In genomic region chr14:80536044-80536745, GRCm38 (mm10) we compare ENCODE assay signal across 16 mouse cellular contexts.
DNase-seq lines count a peak whose midpoint lies in the region; ATAC-seq lines count a peak whose summit lies in the region.
"Had no signal": no experiment of that assay in that cellular context is flagged by ENCODE, and none has a peak within 500 bp of the region (broad histone marks: within the 10 kb centered on the region; RNA-seq: fewer than 3 reads in every experiment).

No protein-coding gene starts in this region.

- H3K27me3 ChIP-seq in kidney, embryonic 14.5 days (ENCODE audit: control insufficient read depth, insufficient read depth, low read length): no peaks in the 10 kb centered on the region
- peaks cover 15% of the 10 kb centered on the region for H3K27me3 ChIP-seq in midbrain, embryonic 12.5 days
- H3K27me3 ChIP-seq in midbrain, embryonic 13.5 days: peaks cover 6% of the 10 kb centered on the region; the same call in 1 of the 2 replicates
- H3K27me3 ChIP-seq: embryonic facial prominence, embryonic 15.5 days; neural tube, embryonic 13.5 days had no signal

- no peak for ATAC-seq in kidney, embryonic 14.5 days (ENCODE audit: low FRiP score, low TSS enrichment)
- ATAC-seq in midbrain, embryonic 12.5 days (ENCODE audit: low FRiP score, low read depth): no peak; the same call in 1 of the 2 replicates
- ATAC-seq in midbrain, embryonic 13.5 days: no peak
- no peak for ATAC-seq in megakaryocyte-erythroid progenitor cell, adult 5-6 weeks (replicated peaks; ENCODE audit: low FRiP score, low TSS enrichment, poor library complexity, severe bottlenecking)
- ATAC-seq in megakaryocyte, adult 5-6 weeks (ENCODE audit: poor library complexity, severe bottlenecking): no peak
- ATAC-seq: inflammation-experienced regulatory T-cells, adult 6 months had no signal

- H3K4me1 ChIP-seq in kidney, embryonic 14.5 days (ENCODE audit: control insufficient read depth, insufficient read depth, low read length): no peaks in the 10 kb centered on the region
- H3K4me1 ChIP-seq in midbrain, embryonic 12.5 days: peaks cover 8% of the 10 kb centered on the region
- H3K4me1 ChIP-seq in midbrain, embryonic 13.5 days (replicated peaks): peaks cover 10% of the 10 kb centered on the region; the same call in 1 of the 2 replicates
- H3K4me1 ChIP-seq: embryonic facial prominence, embryonic 15.5 days; neural tube, embryonic 13.5 days had no signal

- no peak overlapping the region for H3K9ac ChIP-seq in kidney, embryonic 14.5 days (ENCODE audit: low read depth, low read length)
- H3K9ac ChIP-seq in midbrain, embryonic 12.5 days (replicated peaks): no peak overlapping the region
- H3K9ac ChIP-seq in midbrain, embryonic 13.5 days (replicated peaks): no peak overlapping the region
- H3K9ac ChIP-seq: embryonic facial prominence, embryonic 15.5 days; neural tube, embryonic 13.5 days had no signal

- WGBS in kidney, embryonic 14.5 days: 60% methylated on average over 7 of the region's 7 CpGs
- 23% methylated on average over 7 of the region's 7 CpGs for WGBS in midbrain, embryonic 12.5 days
- WGBS in midbrain, embryonic 13.5 days: 26% methylated on average over 7 of the region's 7 CpGs

- no peaks in the 10 kb centered on the region for H3K36me3 ChIP-seq in kidney, embryonic 14.5 days (ENCODE audit: control insufficient read depth, insufficient read depth, low read length)
- no peaks in the 10 kb centered on the region for H3K36me3 ChIP-seq in midbrain, embryonic 12.5 days
- no peaks in the 10 kb centered on the region for H3K36me3 ChIP-seq in midbrain, embryonic 13.5 days
- H3K36me3 ChIP-seq: embryonic facial prominence, embryonic 15.5 days; neural tube, embryonic 13.5 days had no signal

- H3K27ac ChIP-seq in kidney, embryonic 14.5 days (ENCODE audit: low read depth, low read length): no peak overlapping the region
- H3K27ac ChIP-seq in midbrain, embryonic 12.5 days (replicated peaks): no peak overlapping the region
- no peak overlapping the region for H3K27ac ChIP-seq in midbrain, embryonic 13.5 days
- H3K27ac ChIP-seq: embryonic facial prominence, embryonic 15.5 days; neural tube, embryonic 13.5 days had no signal

- no peak overlapping the region for H3K4me3 ChIP-seq in kidney, embryonic 14.5 days (ENCODE audit: low read length)
- no peak overlapping the region for H3K4me3 ChIP-seq in midbrain, embryonic 12.5 days
- H3K4me3 ChIP-seq in midbrain, embryonic 13.5 days (replicated peaks): no peak overlapping the region
- H3K4me3 ChIP-seq: embryonic facial prominence, embryonic 15.5 days; neural tube, embryonic 13.5 days had no signal

- H3K4me2 ChIP-seq in kidney, embryonic 14.5 days (replicated peaks; ENCODE audit: low read depth, low read length): no peak overlapping the region
- peak overlapping the region; percentile 12; the same call in 1 of the 2 replicates for H3K4me2 ChIP-seq in midbrain, embryonic 12.5 days (replicated peaks)
- H3K4me2 ChIP-seq in midbrain, embryonic 13.5 days (replicated peaks): no peak overlapping the region
- H3K4me2 ChIP-seq: embryonic facial prominence, embryonic 15.5 days; neural tube, embryonic 13.5 days had no signal

- peak; percentile 4 to 5 for DNase-seq in adrenal gland, postnatal 36 days
- DNase-seq in adrenal gland, adult 8-10 months: no peak
- peak; percentile 4 for DNase-seq in kidney, adult 9 months
- DNase-seq: cerebellum, adult 2 months; heart, adult 11 months; layer of hippocampus, adult 9-11 months; lung, adult 2 months; right cerebral cortex, adult 18-20 months had no signal

- H3K9me3 ChIP-seq in kidney, embryonic 14.5 days (ENCODE audit: control insufficient read depth, low read length): no peaks in the 10 kb centered on the region
- no peaks in the 10 kb centered on the region for H3K9me3 ChIP-seq in midbrain, embryonic 12.5 days
- H3K9me3 ChIP-seq in midbrain, embryonic 13.5 days: no peaks in the 10 kb centered on the region
- H3K9me3 ChIP-seq: embryonic facial prominence, embryonic 15.5 days; neural tube, embryonic 13.5 days had no signal
